ENCODE assay signal across 37 mouse cellular contexts in the genomic region with DNA sequence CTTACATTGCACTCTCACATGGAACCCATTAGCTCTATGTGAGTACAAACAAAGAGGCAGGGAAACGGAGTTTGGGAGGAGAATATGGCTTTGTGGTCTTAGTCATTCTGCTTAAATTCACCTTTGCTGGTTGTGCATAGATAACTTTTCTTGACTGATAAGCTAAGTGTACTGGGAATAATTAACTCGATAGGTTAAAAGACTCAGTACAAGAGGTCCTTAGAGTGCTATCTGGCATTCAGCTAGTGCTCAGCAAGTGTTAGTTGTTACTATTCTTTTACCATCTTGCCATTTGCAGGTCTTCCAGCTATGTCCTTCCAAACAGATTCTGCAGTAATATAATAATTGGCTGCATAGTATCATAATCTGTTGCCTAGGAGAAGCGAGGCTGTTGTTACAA. TPM values are rescaled to one million over a fixed set of nuclear protein-coding genes. Genes with fewer than 3 reads are reported as not detected.
"Had no signal": no experiment of that assay in that cellular context is flagged by ENCODE, and none has a peak within 500 bp of the region (broad histone marks: within the 10 kb centered on the region; RNA-seq: fewer than 3 reads in every experiment).

No protein-coding gene starts in this region.

- H3K27me3 ChIP-seq: forebrain, embryonic 13.5 days; forebrain, embryonic 15.5 days had no signal

- ATAC-seq: forebrain, embryonic 13.5 days; forebrain, embryonic 14.5 days; forebrain, embryonic 15.5 days; forebrain, embryonic 16.5 days; forebrain, postnatal 0 days had no signal

- H3K4me1 ChIP-seq: embryonic facial prominence, embryonic 10.5 days; embryonic facial prominence, embryonic 12.5 days; embryonic facial prominence, embryonic 13.5 days; embryonic facial prominence, embryonic 15.5 days; forebrain, embryonic 10.5 days; forebrain, embryonic 12.5 days; forebrain, embryonic 13.5 days; forebrain, embryonic 15.5 days had no signal

- H3K4me2 ChIP-seq: embryonic facial prominence, embryonic 12.5 days; embryonic facial prominence, embryonic 13.5 days; embryonic facial prominence, embryonic 15.5 days; forebrain, embryonic 12.5 days; forebrain, embryonic 13.5 days; forebrain, embryonic 15.5 days had no signal

- H3K36me3 ChIP-seq: embryonic facial prominence, embryonic 10.5 days; embryonic facial prominence, embryonic 12.5 days; embryonic facial prominence, embryonic 13.5 days; embryonic facial prominence, embryonic 15.5 days; forebrain, embryonic 10.5 days; forebrain, embryonic 12.5 days; forebrain, embryonic 15.5 days had no signal

- H3K4me3 ChIP-seq: embryonic facial prominence, embryonic 10.5 days; embryonic facial prominence, embryonic 12.5 days; embryonic facial prominence, embryonic 13.5 days; embryonic facial prominence, embryonic 15.5 days; erythroblast, embryonic 14.5 days; forebrain, embryonic 10.5 days; forebrain, embryonic 12.5 days; forebrain, embryonic 13.5 days; forebrain, embryonic 15.5 days; gastrocnemius, adult 2 months; heart, adult 2 months had no signal

- H3K9me3 ChIP-seq: embryonic facial prominence, embryonic 10.5 days; embryonic facial prominence, embryonic 12.5 days; embryonic facial prominence, embryonic 13.5 days; embryonic facial prominence, embryonic 15.5 days; forebrain, embryonic 10.5 days; forebrain, embryonic 12.5 days; forebrain, embryonic 13.5 days; forebrain, embryonic 15.5 days had no signal

- H3K27ac ChIP-seq: embryonic facial prominence, embryonic 10.5 days; embryonic facial prominence, embryonic 12.5 days; embryonic facial prominence, embryonic 13.5 days; embryonic facial prominence, embryonic 15.5 days; forebrain, embryonic 10.5 days; forebrain, embryonic 12.5 days; forebrain, embryonic 13.5 days; forebrain, embryonic 15.5 days; gastrocnemius, adult 2 months; heart, adult 2 months had no signal

- DNase-seq: cerebellum, adult 8-10 months; cerebellum, adult 9-10 months; cerebellum, adult 9-11 months; cerebellum, postnatal 10 days; cerebellum, postnatal 14 days; cerebellum, postnatal 25 days; cerebellum, postnatal 36 days; embryo, embryonic 11 days; forebrain, postnatal 0 days; gastrocnemius, adult 2 months; gastrocnemius, postnatal 10 days; gastrocnemius, postnatal 14 days; gastrocnemius, postnatal 25 days; gastrocnemius, postnatal 36 days; heart, adult 11 months; heart, adult 18-20 months; heart, adult 2 months had no signal

- H3K9ac ChIP-seq: embryonic facial prominence, embryonic 12.5 days; embryonic facial prominence, embryonic 13.5 days; embryonic facial prominence, embryonic 15.5 days; forebrain, embryonic 12.5 days; forebrain, embryonic 13.5 days; forebrain, embryonic 15.5 days; forebrain, postnatal 0 days had no signal

RNA-seq across cellular contexts. Expression of gene Cltrn, which starts 22.5 kb away (rescaled TPM):
- total RNA-seq: common myeloid progenitor, adult 5-6 weeks; forebrain, postnatal 0 days; gastrocnemius, adult 18-20 months; gastrocnemius, adult 2 months; gastrocnemius, adult 8-10 months; gastrocnemius, postnatal 10 days; gastrocnemius, postnatal 14 days; gastrocnemius, postnatal 25 days; gastrocnemius, postnatal 36 days; gastrocnemius, postnatal 4 days; granulocyte monocyte progenitor cell, adult 5-6 weeks; heart, adult 18-20 months; heart, adult 2 months; heart, adult 8-10 months had no signal
- polyA plus RNA-seq: cortical plate, adult 2 months; embryonic facial prominence, embryonic 11.5 days; embryonic facial prominence, embryonic 15.5 days; erythroblast, embryonic 14.5 days; forebrain, embryonic 16.5 days; gonadal fat pad, adult 2 months; heart, adult 2 months had no signal

RNA-seq across cellular contexts. Expression of gene Ace2, which starts 28.0 kb away (rescaled TPM):
- total RNA-seq: common myeloid progenitor, adult 5-6 weeks; granulocyte monocyte progenitor cell, adult 5-6 weeks had no signal
- polyA plus RNA-seq: embryonic facial prominence, embryonic 11.5 days; erythroblast, embryonic 14.5 days; forebrain, embryonic 14.5 days; forebrain, embryonic 16.5 days had no signal
